Mouse (Mus musculus): Measurements from ENCODE around the gene Anxa3.

Anxa3 gene

GRCm38 (mm10) chr5:96792936-96793718 lies at the start of gene Anxa3:
Gene Anxa3 (plus strand): TSS chr5:96793339.
- DNase-seq (ENCODE audit: low spot score), result peak; percentile 36

DNA sequence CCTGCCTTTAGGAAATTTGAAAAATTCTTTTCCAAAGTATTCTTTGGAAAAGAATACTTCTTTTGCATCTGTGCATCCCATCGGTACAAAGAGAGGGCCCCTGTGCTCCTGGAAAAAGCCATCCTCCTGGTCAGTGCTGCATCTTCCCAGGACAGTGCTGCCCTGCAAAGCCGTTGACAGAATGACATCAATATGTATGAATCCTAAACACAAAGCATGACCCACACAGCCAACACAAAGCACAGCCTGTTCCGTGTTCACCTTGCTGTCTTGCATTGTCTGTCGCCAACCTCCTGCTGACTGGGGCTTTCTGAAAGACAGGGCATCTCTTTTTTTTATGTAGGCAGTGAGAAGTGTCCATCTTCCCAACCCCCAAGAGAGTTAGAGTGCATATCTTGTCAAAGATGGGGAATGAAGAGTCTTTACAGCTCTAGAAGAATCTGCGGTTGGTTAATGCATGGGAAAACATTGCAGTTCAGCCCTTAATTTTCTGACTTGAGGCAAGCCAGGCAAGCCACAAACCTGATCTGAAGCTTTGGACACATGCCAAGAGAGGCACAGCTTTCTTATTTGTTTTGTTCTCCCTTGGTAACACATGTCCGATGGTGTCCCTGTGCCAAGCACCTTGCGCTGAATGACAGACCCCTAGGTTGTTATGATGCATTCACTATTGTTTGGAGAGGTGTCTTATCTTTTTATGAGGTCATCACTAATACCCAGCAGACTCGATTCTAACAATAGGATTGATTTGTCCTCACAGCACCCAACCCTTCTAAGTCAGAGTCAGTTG lies 45.7 kb upstream of the Anxa3 start:
- no peak for DNase-seq (ENCODE audit: low spot score)

DNA sequence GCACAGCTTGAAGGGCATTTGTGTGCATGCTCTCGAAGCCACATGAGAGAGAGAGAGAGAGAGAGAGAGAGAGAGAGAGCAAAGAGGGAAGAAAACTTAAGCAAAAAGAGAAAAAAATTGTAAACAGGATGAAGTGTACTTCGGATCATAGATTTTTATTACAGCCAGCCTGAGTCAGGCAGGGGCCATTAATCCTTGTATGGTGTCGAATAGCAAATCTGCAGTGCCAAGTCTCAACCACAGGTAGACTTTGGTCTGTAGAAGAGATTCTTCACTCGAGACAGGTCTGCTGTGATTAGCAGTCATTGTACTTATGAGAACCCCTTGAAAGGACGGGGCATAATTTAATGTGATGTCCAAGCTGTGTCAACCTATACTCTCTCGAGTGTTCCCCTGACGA lies 35.5 kb upstream of the Anxa3 start:
- no peak for DNase-seq (ENCODE audit: low spot score)

DNA sequence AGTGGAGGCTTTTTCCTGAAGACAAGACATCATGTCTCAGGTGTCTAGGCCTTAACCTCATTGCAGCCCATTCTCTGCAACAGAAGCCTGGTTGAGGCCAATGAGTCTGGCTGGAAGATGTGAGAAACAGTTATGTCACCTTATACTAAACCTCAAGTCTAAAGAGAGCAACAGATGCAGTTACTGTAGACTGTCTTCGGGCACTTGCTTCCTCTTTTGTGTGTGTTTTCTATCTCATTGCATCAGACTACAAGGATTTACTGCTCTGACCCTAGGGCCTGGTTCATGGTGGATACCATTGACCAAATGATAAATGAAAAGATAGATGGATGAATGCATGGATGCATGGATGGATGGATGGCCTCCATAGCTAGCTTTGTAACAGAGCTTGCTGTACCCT lies 31.1 kb upstream of the Anxa3 start:
- no peak for DNase-seq (ENCODE audit: low spot score)

- no peak for DNase-seq (ENCODE audit: low spot score)
Measured at GRCm38 (mm10) chr5:96768846-96769471, 24.2 kb upstream of the Anxa3 start.

DNA sequence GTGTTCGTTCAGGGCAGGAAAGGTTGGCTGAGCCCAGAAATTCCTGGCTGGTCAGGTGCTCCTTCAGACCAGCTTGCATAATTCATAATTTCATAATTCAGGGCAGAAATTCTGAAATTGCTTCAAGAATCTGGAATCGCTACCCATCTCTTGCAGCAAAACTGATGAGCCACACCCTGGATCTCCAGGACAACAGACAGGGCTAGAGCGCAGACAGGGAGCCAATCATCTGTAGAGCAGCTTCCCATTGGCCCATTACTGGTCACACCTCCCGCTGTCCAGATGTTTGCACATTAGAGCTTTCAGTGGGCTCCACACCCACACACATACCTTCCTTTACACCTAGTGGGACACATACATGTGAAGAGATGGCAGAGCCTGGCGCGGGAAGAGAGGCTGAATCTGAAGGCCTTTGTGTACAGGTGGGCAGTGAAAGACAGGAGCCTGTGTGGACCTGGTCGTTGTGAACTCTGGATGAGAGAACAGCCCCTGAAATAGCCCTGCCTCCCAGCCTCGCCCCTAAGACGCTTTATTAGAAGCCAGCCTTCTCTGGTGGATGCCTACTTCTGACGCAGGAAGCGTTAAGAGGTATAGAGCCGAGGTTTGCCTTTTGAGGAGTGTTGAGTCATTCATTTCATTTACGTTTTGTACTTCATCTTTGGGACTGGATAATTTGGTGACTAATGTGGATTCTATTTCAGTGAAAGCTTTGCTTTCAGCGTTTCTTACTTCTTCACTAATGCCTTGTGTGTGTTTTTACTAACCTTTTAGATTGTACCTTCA lies 9.4 kb upstream of the Anxa3 start:
- DNase-seq (ENCODE audit: low spot score), result no peak

DNA sequence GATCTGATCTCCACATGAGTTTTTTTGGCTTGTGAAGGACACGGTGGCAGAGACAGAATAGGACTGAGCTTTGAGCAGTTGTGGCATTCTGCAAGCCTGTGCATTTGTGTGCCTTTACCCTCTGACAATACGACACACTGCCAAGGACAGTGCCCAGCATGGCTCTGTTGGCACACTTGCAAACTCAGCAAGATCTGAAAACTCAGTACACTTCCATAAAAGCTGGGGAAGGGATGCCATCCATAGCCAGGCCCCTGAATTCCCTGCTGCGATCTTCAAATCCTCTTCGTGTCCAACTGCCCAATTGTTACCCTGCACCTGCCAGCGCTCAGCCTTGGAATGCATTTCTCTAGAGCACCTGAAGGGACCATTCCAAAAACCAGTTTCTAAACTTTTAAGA lies 8.0 kb upstream of the Anxa3 start:
- DNase-seq (ENCODE audit: low spot score), result no peak

GRCm38 (mm10) chr5:96792422-96792821 lies 717 bp upstream of the Anxa3 start:
- no peak for DNase-seq (ENCODE audit: low spot score)

DNA sequence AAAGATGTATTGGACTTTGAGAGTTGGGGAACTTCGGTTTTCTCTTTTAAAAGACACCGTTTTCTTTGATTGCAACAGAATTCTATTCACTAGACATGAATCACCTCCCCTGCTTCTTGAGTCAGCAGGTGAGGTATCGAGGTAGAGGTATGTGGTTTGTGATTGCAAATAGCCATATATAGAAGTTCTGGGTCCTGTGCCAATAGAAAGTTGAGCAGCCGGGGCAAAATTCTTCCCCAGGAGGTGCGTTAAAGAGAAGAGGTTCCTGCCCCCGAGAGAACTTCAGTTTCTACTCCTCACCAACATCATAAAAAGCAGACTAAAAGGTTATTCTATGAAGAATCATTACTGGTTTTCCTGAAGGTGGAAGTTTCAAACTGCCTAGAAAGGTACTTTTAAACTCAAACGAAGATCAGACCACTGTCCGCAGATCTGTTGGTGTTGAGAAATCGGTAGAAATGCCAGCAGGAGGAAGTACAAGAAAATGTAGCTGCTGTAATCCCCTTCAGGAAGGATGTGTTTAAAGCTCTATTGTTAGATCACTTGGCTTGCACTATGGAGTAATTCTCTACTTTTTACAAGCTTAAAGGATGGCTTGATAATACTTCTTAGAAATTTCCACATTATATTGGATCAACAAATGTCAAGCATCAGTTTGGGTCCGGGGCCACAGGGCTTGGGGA lies 955 bp downstream of the Anxa3 start:
- DNase-seq (ENCODE audit: low spot score), result no peak

DNA sequence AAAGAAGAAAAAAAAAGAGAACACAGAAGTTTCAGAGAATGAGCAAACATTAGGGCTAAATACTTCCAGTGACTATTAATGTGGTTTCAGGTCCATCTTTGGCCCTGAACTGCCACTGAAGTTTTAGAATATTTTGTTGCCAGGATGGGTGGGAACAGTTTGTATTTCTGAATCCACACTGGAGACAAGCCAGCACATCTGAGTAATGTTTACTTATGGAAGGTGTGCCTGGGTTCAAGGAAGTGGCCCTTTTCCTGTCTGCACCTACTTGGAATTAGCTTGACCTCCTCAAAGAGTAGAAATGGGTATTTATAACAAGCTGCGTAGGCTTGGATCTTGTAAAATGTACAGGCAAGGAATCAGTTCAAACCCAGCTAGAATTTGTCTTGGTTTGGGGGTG lies 2.6 kb downstream of the Anxa3 start:
- no peak for DNase-seq (ENCODE audit: low spot score)

- DNase-seq (ENCODE audit: low spot score), result no peak
Measured at GRCm38 (mm10) chr5:96797465-96797864, 4.3 kb downstream of the Anxa3 start.

DNA sequence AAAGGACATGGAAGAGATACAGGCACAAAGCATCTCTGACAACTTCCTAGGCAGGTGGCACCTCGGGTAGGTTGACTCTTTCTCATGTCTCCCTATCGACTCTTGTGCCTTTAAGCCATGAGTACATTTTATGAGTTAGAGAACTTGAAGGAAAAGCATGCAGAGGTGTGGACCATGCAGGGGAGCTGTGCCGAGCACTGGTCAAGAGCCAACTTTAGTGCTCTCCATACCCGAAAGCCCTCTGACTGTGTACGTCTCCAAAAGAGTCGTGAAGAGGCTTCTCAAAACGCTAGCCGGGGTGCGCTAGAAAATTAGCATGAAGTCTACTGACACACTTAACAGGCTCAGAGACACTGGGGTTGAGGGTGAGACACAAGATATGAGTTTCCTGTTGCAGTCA lies 6.0 kb downstream of the Anxa3 start:
- DNase-seq (ENCODE audit: low spot score), result no peak

- DNase-seq (ENCODE audit: low spot score), result no peak
Measured at GRCm38 (mm10) chr5:96799969-96800368, 6.8 kb downstream of the Anxa3 start.

- no peak for DNase-seq (ENCODE audit: low spot score)
Measured at GRCm38 (mm10) chr5:96802185-96802584, 9.0 kb downstream of the Anxa3 start.

DNA sequence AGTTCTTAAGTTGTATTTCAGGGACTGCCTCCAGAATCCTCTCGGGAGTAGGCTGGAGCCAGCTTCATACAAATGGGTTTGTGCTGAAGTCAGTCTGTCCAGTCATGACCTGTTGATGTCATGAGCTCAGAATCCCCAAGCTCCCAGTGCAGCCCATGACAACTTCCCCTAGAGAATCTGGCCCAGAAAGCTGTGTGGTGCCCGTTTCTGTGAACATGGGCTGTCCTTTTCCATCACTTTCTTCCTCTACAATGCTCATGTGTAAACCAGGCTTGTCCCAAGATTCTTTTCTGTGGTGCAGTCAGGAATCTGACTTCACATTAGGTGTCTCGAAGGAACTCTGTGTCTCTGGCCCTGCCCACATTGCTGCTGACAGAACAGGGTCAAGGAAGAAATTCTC lies 10.0 kb downstream of the Anxa3 start:
- DNase-seq (ENCODE audit: low spot score), result no peak

DNA sequence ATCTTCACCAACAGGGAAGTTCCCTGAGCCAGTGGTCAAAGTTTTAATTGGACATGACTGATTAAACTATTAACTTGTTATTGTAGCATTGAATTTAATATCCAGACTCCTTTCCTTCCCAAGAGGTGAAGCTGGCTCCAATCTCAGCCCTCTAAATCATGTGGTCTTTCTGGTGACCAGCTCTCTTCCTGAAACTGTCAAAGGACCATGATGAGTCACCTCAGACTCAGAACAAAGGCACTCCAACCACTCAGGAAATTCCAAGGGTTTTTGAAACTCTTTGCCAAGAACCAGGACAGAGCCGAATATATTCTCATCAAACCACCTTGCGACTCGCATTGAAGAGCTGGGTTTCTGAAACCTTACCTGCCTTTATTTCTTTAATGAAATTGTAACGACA lies 11.2 kb downstream of the Anxa3 start:
- no peak for DNase-seq (ENCODE audit: low spot score)

GRCm38 (mm10) chr5:96804813-96805212 lies 11.7 kb downstream of the Anxa3 start:
- DNase-seq (ENCODE audit: low spot score), result no peak

GRCm38 (mm10) chr5:96810620-96811019 lies 17.5 kb downstream of the Anxa3 start:
- DNase-seq (ENCODE audit: low spot score), result no peak

- DNase-seq (ENCODE audit: low spot score), result no peak
Measured at GRCm38 (mm10) chr5:96824769-96825327, 31.7 kb downstream of the Anxa3 start.

- peak; percentile 77 for DNase-seq (ENCODE audit: low spot score)
Measured at GRCm38 (mm10) chr5:96827176-96827575, 34.0 kb downstream of the Anxa3 start.

GRCm38 (mm10) chr5:96834338-96834737 lies 41.2 kb downstream of the Anxa3 start:
- no peak for DNase-seq (ENCODE audit: low spot score)
